Mouse (Mus musculus): Measurements from ENCODE around the gene Klhl21.
A peak's percentile ranks its signal among the peaks of the same experiment; 100 is the strongest.

Klhl21 gene

GRCm38 (mm10) chr4:152008622-152009075 lies at the start of gene Klhl21:
TSS of gene Klhl21 (plus strand) at chr4:152008803.
- peak; percentile 95 for DNase-seq (ENCODE audit: low spot score)

GRCm38 (mm10) chr4:151959849-151960512 lies 48.6 kb upstream of the Klhl21 start:
- DNase-seq (ENCODE audit: low spot score): no peak

DNA sequence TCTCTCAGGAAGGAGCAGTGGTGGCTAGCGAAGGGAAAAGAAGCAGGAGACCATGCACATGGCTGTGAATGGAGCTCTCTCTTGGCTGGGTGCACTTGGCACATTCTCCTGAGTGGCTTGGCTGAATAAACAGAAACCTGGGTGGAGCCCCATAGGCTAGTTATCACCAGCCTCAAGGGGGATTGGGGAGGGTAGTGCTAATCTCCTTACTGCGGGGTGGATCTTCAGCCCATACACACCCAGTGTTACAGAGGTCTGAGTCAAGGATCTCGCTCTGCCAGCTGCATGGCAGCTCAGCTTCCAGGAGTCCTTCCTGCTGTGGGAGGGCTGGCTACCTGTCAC lies 48.1 kb upstream of the Klhl21 start:
- no peak for DNase-seq (ENCODE audit: low spot score)

DNA sequence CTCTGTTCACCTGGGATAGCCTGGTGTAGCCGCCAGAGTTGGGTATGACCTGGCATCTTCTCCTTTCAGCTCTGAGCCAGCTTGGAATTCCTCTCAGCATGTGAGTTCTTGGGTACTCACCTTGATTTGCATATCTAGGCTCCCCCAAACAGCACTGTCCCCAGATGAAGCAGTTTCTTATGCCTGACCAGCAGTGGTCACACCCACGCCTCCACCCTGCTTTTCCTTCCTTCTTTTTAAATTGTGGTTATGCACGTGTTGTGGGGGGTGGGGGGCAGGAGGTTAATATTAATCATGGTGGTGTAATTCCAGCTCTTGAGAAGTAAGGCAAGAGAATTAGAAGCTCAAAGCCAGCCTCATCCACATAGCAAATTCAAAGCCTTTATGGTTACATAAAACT lies 45.8 kb upstream of the Klhl21 start:
- DNase-seq (ENCODE audit: low spot score): no peak

DNA sequence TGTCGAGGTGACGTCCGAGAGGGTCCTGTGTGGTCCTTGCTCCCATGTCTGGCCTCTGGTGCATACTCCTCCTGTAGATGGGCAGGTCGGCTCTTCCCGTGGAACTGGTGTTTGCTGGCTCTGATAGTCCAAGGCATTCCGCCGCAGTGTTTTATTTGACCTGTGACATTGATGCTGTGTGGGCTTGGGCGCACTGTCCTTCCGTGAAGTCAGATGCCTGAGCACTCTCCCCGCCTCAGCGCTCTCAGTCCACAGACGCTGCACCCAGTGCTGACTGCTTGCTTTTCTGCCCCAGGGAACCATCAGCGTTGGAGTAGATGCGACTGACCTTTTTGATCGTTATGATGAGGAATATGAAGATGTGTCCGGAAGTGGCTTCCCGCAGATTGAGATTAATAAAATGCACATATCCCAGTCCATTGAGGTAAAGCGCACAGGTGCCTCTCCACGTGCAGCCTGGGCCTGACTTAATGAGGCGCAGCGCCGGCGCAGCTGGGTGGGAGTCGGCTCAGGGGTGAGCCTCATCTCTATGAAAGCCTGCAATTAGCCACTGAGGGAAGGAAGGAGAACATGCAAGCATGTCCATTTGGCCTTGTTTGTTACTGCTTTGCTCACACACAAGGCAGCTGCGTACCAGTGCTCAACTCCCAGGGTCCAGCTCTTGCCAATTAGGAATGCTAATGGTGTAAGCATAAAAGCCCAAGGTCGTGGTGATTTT lies 40.2 kb upstream of the Klhl21 start:
- DNase-seq (ENCODE audit: low spot score): no peak

DNA sequence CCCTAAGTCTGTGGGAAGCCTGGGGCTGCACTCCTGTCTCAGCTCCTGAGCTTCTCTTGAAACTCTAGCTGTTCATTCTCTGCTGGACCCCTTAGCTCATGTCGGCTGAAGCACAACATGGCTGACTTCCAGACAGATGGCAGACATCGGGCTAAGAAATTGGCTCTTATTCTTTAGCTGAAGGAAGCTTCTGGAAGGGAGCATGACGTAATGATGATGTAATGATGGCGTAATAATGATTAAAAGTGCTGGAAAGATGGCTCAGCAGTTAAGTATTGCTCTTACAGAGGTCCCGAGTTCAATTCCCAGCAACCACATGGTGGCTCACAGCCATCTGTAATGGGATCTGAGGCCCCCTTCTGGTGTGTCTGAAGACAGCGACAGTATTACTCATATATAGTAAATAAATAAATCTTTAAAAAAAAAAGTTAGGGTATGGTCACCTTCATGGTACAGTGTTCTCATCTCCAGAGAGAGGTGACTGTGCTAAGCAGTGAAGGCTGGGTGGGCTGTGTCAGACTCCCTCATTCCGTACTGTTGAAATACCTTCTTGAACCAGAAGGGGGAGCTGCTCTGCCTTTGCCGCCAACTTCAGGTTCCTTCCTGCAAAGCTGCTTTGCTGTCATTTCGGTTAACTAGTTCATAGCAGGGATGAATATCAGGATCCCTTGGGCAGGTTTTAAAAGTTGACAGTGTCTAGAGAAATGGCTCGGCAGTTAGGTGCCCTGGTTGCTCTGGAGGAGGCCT lies 36.2 kb upstream of the Klhl21 start:
- DNase-seq (ENCODE audit: low spot score): peak; percentile 82

GRCm38 (mm10) chr4:151975441-151975840 lies 33.2 kb upstream of the Klhl21 start:
- peak; percentile 60 for DNase-seq (ENCODE audit: low spot score)

DNA sequence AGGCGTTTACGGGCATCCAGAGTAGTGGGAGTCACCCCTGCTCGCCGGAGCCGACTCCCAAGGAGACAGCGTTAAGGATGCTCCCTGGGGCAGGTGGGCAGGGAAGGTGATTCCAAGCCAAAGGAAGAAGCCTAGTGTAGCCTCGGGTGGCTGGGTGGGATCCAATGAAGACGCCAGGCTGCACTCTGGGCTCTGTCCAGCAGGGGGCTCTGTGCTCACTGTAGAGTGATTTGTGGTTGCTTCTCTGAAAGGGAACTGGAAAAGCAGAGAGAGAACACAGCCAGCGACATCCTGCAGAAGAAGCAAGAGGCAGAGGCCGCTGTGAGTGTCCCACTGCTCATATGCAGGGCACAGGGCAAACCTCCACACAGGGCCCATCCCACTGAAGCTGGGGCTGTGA lies 30.9 kb upstream of the Klhl21 start:
- peak; percentile 91 for DNase-seq (ENCODE audit: low spot score)

DNA sequence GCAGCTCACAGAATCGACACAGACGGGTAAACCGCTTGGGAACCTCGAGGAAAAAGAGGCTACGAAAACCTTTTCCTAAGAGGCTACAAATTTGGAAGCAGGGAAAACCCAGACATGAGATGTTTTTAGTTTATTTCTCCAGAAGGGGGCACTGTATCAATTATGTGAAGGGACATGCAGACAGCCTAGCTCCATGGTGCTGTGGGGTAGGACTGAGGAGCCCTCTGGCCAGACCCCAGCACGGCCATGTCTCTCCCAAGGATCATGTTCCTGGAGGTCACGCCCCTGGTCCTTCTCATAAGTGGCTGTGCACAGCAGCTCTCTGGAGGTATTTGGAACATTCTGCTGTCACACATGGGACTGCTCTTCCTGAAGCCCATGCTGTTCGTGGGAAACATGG lies 27.9 kb upstream of the Klhl21 start:
- DNase-seq (ENCODE audit: low spot score): peak; percentile 56

- DNase-seq (ENCODE audit: low spot score): peak; percentile 91
These were observed 27.2 kb upstream of the Klhl21 start for GRCm38 (mm10) chr4:151981363-151981762.

DNA sequence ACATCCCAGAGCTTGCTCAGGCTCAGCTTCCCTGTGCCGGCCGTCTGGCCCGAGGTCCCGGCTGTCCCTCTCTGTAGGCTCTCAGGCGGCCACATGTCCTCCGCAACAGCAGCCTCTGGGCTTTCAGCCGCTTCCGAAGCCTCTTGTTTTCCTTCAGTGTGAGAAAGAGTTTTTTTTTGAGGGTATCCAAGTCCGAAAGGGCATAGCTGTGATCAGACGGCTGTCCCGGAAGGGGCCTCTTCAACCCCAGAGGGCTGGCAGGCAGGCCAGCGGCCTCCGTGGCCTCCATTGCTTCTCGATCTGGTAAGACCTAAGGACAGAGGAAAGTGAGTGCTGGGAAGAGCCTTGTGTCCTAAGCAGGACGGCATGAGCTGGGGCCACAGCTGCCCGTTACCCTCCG lies 25.6 kb upstream of the Klhl21 start:
- DNase-seq (ENCODE audit: low spot score): no peak

DNA sequence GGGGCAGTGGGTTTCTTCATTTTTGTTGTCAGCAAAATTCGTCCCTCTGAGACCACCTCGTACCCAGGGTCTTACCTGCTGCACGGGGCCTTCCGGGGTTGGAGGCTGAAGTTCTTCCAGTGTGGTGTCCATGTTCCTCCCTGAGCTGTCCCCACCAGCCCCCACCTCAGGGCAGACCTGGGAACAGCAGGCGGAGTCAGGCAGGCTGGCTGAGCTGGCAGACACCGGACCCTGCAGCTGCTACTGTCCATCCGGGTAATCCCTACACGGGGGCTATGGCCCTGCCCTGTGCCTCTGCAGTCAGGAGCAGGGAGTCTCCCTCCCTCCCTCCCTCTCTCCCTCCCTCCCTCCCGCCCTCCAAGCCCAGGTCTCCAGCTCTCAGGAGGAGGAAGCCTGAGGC lies 25.0 kb upstream of the Klhl21 start:
- DNase-seq (ENCODE audit: low spot score): peak; percentile 43

GRCm38 (mm10) chr4:151985886-151986285 lies 22.7 kb upstream of the Klhl21 start:
- DNase-seq (ENCODE audit: low spot score): no peak

- DNase-seq (ENCODE audit: low spot score): no peak
These were observed 22.0 kb upstream of the Klhl21 start for GRCm38 (mm10) chr4:151986650-151987049.

DNA sequence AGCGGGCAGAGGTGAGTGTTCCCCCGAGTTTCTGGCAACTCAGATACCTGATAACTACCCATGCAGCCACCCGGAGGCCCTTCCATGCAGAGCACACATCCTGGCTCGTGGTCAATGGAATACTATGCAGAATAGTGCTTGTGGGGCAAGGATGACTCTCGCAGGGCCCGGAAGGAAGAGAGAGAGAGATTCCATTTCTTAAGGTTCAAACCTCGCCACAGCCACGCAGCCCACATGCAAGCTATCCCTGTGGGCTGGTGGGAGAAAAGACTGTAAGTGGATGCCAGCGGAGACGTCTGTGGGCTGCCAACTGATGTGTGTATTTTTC lies 20.6 kb upstream of the Klhl21 start:
- no peak for DNase-seq (ENCODE audit: low spot score)

DNA sequence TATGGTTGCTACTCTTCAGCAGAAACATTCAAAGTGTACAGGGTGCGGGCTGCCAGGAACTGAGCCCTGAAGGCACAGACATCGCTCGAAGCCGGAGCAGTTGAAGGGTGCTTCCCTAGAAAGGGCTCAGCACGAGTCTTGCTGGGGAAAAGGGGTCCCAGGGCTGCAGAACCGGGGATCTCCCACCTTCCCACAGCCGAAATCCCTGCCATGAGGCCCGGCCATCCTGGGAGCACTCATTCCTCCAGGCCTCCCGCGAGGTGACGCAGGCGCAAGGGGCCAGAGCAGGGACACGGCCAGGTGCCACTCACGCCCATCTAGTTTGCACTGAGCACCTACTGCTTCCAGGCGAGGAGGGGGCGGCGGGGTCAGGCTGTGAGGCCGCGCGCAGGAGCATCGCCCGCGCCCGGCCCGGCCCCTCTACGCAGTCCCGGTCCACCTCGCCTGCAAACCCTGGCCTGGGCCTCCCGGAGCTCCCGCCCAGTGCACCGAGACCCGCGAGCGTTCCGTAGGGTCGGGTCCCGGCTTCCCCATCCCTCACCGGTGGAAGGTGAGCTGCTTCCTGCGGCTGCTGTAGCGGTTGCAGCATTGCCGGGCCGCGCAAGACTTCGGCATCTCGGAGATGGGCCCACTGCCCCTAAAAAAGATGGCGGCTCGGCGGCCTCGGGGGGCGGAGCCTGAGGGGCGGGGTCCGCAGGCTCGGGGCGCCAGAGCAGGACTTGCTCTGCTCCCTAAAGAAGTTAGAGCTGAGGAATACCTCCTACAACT lies 20.1 kb upstream of the Klhl21 start, which contains the start of gene Thap3:
Gene Thap3, minus strand, starts transcription at position 656 of the 768 bp plus-strand sequence.
- peak; percentile 76 for DNase-seq (ENCODE audit: low spot score)

GRCm38 (mm10) chr4:151989110-151989488 lies 19.5 kb upstream of the Klhl21 start:
- DNase-seq (ENCODE audit: low spot score): no peak

- DNase-seq (ENCODE audit: low spot score): no peak
These were observed 16.5 kb upstream of the Klhl21 start for GRCm38 (mm10) chr4:151992091-151992490.

GRCm38 (mm10) chr4:151993035-151993434 lies 15.6 kb upstream of the Klhl21 start:
- no peak for DNase-seq (ENCODE audit: low spot score)

- DNase-seq (ENCODE audit: low spot score): peak; percentile 35
These were observed 14.1 kb upstream of the Klhl21 start for GRCm38 (mm10) chr4:151994228-151995171.
